Mouse (Mus musculus): ENCODE data around the gene Oaz2.
"Not testable (repeated sequence)": the region's sequence is repeated elsewhere in the genome, so short reads cannot be mapped to it uniquely, and the experiment has no call there.

- TF ChIP-seq CHD2 (IDR thresholded peaks at IDR 0.05; ENCODE audit: low read depth, low read length); MAFK (IDR thresholded peaks at IDR 0.05; ENCODE audit: insufficient read depth, low read depth, low read length); ZC3H11A (IDR thresholded peaks at IDR 0.05; ENCODE audit: borderline replicate concordance, low read depth, low read length); ZNF384 (IDR thresholded peaks at IDR 0.05; ENCODE audit: low read depth, low read length): not testable (repeated sequence)
These were observed 15.8 kb upstream of the Oaz2 start for GRCm38 (mm10) chr9:65651957-65652356.
